Mouse (Mus musculus): ENCODE data around the gene B3gntl1. TPM values are rescaled to one million over a fixed set of nuclear protein-coding genes. Genes with fewer than 3 reads are reported as not detected.
A peak's percentile ranks its signal among the peaks of the same experiment; 100 is the strongest.

The B3gntl1 gene
- total RNA-seq, 2 experiments from 2014 or later: 5.8 to 6.8 TPM

GRCm38 (mm10) chr11:121652547-121653305 is 20.2 kb downstream of the B3gntl1 start:
- DNase-seq (ENCODE audit: low spot score in 2 of 2): peak; percentile 46 to 59
- intact Hi-C loops (cut with DNase I): loop anchor here (5.0 kb wide), 1 partner anchor 155 kb away; no protein-coding TSS in a partner anchor

- DNase-seq (ENCODE audit: low spot score in 2 of 2): no peak
- intact Hi-C loops (cut with DNase I): loop anchor here (5.0 kb wide), 1 partner anchor 155 kb away; no protein-coding TSS in a partner anchor
These were observed 21.0 kb downstream of the B3gntl1 start for GRCm38 (mm10) chr11:121651983-121652382.

GRCm38 (mm10) chr11:121651556-121651955 is 21.4 kb downstream of the B3gntl1 start:
- no peak for DNase-seq (ENCODE audit: low spot score in 2 of 2)
- intact Hi-C loops (cut with DNase I): loop anchor here (5.0 kb wide), 1 partner anchor 156 kb away; no protein-coding TSS in a partner anchor

- no peak for DNase-seq (ENCODE audit: low spot score in 2 of 2)
- intact Hi-C loops (cut with DNase I): loop anchor here (5.0 kb wide), 1 partner anchor 157 kb away; no protein-coding TSS in a partner anchor
These were observed 22.3 kb downstream of the B3gntl1 start for GRCm38 (mm10) chr11:121650668-121651067.

- intact Hi-C loops (cut with DNase I): loop anchor here (5.0 kb wide), 1 partner anchor 157 kb away; no protein-coding TSS in a partner anchor
- DNase-seq (ENCODE audit: low spot score in 2 of 2): peak in 1 of 2 experiments; percentile 54
These were observed 23.1 kb downstream of the B3gntl1 start for GRCm38 (mm10) chr11:121649900-121650299.

- intact Hi-C loops (cut with DNase I): no loop called here
- no peak for DNase-seq (ENCODE audit: low spot score in 2 of 2)
These were observed 24.8 kb downstream of the B3gntl1 start for GRCm38 (mm10) chr11:121648166-121648565.

GRCm38 (mm10) chr11:121647321-121647720 is 25.6 kb downstream of the B3gntl1 start:
- intact Hi-C loops (cut with DNase I): no loop called here
- DNase-seq (ENCODE audit: low spot score in 2 of 2): no peak

- intact Hi-C loops (cut with DNase I): no loop called here
- DNase-seq (ENCODE audit: low spot score in 2 of 2): peak in 1 of 2 experiments; percentile 61
These were observed 27.6 kb downstream of the B3gntl1 start for GRCm38 (mm10) chr11:121645394-121645793.

- DNase-seq (ENCODE audit: low spot score in 2 of 2): no peak
- intact Hi-C loops (cut with DNase I): no loop called here
These were observed 31.3 kb downstream of the B3gntl1 start for GRCm38 (mm10) chr11:121641501-121642145.

- DNase-seq (ENCODE audit: low spot score in 2 of 2): no peak
- intact Hi-C loops (cut with DNase I): no loop called here
These were observed 36.3 kb downstream of the B3gntl1 start for GRCm38 (mm10) chr11:121636646-121637045.

GRCm38 (mm10) chr11:121631410-121631809 is 41.5 kb downstream of the B3gntl1 start:
- intact Hi-C loops (cut with DNase I): loop anchor here (5.0 kb wide), 1 partner anchor 176 kb away; no protein-coding TSS in a partner anchor
- DNase-seq (ENCODE audit: low spot score in 2 of 2): no peak

- DNase-seq (ENCODE audit: low spot score in 2 of 2): peak in 1 of 2 experiments; percentile 44
- intact Hi-C loops (cut with DNase I): loop anchor here (5.0 kb wide), 1 partner anchor 177 kb away; no protein-coding TSS in a partner anchor
These were observed 42.5 kb downstream of the B3gntl1 start for GRCm38 (mm10) chr11:121630406-121630805.

- intact Hi-C loops (cut with DNase I): no loop called here
- no peak for DNase-seq (ENCODE audit: low spot score in 2 of 2)
These were observed 43.4 kb downstream of the B3gntl1 start for GRCm38 (mm10) chr11:121629529-121629928.

- intact Hi-C loops (cut with DNase I): no loop called here
- no peak for DNase-seq (ENCODE audit: low spot score in 2 of 2)
These were observed 45.4 kb downstream of the B3gntl1 start for GRCm38 (mm10) chr11:121627521-121627920.

- intact Hi-C loops (cut with DNase I): no loop called here
- DNase-seq (ENCODE audit: low spot score in 2 of 2): no peak
These were observed 47.9 kb downstream of the B3gntl1 start for GRCm38 (mm10) chr11:121625007-121625406.

GRCm38 (mm10) chr11:121617371-121617770 is 55.6 kb downstream of the B3gntl1 start:
- no peak for DNase-seq (ENCODE audit: low spot score in 2 of 2)
- intact Hi-C loops (cut with DNase I): no loop called here

- intact Hi-C loops (cut with DNase I): no loop called here
- no peak for DNase-seq (ENCODE audit: low spot score in 2 of 2)
These were observed 56.5 kb downstream of the B3gntl1 start for GRCm38 (mm10) chr11:121616501-121616900.

GRCm38 (mm10) chr11:121615961-121616485 is 56.9 kb downstream of the B3gntl1 start:
- intact Hi-C loops (cut with DNase I): no loop called here
- DNase-seq (ENCODE audit: low spot score in 2 of 2): no peak

GRCm38 (mm10) chr11:121610976-121611375 is 62.0 kb downstream of the B3gntl1 start:
- intact Hi-C loops (cut with DNase I): no loop called here
- no peak for DNase-seq (ENCODE audit: low spot score in 2 of 2)

GRCm38 (mm10) chr11:121605604-121606003 is 67.3 kb downstream of the B3gntl1 start:
- no peak for DNase-seq (ENCODE audit: low spot score in 2 of 2)
- intact Hi-C loops (cut with DNase I): loop anchor here (10.0 kb wide), 1 partner anchor 131 kb away; no protein-coding TSS in a partner anchor
